In the genomic region with DNA sequence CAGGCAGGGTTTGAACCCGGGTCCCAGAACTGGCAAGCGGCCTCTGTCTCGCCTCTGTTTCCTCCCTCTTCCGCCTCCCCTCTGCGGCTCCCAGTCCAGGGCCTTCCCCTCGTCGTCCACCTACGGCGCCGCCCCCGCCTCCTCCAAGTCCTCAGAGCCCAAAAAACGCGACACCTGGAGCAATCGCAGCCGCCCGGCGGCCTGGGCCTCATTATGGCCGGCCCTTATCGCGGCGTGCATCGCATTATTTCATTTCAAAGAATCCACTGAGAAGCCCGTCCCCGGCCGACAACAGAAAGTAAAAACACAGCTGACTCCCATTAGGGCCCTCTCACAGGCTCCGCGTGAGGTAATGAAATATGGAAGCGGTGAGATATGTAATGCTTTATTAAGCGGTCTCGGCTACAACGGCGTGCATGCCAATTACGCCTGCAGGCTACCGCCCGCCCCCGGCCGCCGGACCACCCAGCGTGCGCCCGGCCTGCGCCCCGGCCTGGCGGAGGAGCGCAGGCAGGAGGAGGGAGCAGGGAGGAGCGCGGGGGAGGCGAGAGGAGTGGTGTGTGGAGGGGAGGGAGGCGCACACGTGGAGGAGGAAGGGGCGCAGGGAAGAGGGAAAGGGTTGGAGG, we compare ENCODE assay signal across 9 mouse cellular contexts. TPM values are rescaled to one million over a fixed set of nuclear protein-coding genes. Genes with fewer than 3 reads are reported as not detected.
DNase-seq lines count a peak whose midpoint lies in the region; ATAC-seq lines count a peak whose summit lies in the region.
"Had no signal": no experiment of that assay in that cellular context is flagged by ENCODE, and none has a peak within 500 bp of the region (broad histone marks: within the 10 kb centered on the region; RNA-seq: fewer than 3 reads in every experiment).

A gene (plus strand): TSS at position 156 of the 626 bp plus-strand sequence.

- intact Hi-C loops in left cerebral cortex, postnatal 4 days (cut with DNase I) = loop anchor here (10.0 kb wide), 1 partner anchor 147 kb away; no protein-coding TSS in a partner anchor

- H3K36me3 ChIP-seq in intestine, embryonic 15.5 days = no peaks in the 10 kb centered on the region
- H3K36me3 ChIP-seq in midbrain, embryonic 11.5 days (ENCODE audit: control insufficient read depth, insufficient read depth, low read length) = no peaks in the 10 kb centered on the region
- H3K36me3 ChIP-seq in stomach, embryonic 15.5 days = no peaks in the 10 kb centered on the region

- peak; percentile 13 to 32 for DNase-seq in adrenal gland, postnatal 4 days (ENCODE audit: low spot score in 2 of 2)
- peak; percentile 80 for DNase-seq in embryo, embryonic 11.5 days (ENCODE audit: low read depth, low spot score)
- DNase-seq in left cerebral cortex, postnatal 4 days = peak; percentile 43
- DNase-seq in midbrain, embryonic 11.5 days (ENCODE audit: low spot score, missing footprints) = peak; percentile 96
- no peak for DNase-seq in thymus, postnatal 36 days

- H3K9ac ChIP-seq in intestine, embryonic 15.5 days = peak within 1 kb of the TSS; percentile 18; the same call in 1 of the 2 replicates
- peak within 1 kb of the TSS; percentile 55 for H3K9ac ChIP-seq in midbrain, embryonic 11.5 days (ENCODE audit: low read length)
- H3K9ac ChIP-seq in stomach, embryonic 15.5 days = 0 out of 2 replicates have a peak within 1 kb of the TSS, but pooled peaks have one; percentile 29

- peak within 1 kb of the TSS; percentile 80 for H3K4me2 ChIP-seq in intestine, embryonic 15.5 days (replicated peaks)
- peak within 1 kb of the TSS; percentile 46 for H3K4me2 ChIP-seq in midbrain, embryonic 11.5 days
- peak within 1 kb of the TSS; percentile 76 for H3K4me2 ChIP-seq in stomach, embryonic 15.5 days

- WGBS in intestine, embryonic 15.5 days = 1% methylated on average over 51 of the region's 51 CpGs
- under 1% methylated on average over 51 of the region's 51 CpGs for WGBS in midbrain, embryonic 11.5 days
- 2% methylated on average over 51 of the region's 51 CpGs for WGBS in stomach, embryonic 15.5 days

- H3K4me3 ChIP-seq in intestine, embryonic 15.5 days (replicated peaks) = peak within 1 kb of the TSS; percentile 43
- H3K4me3 ChIP-seq in midbrain, embryonic 11.5 days (ENCODE audit: low read depth, low read length) = peak within 1 kb of the TSS; percentile 34
- peak within 1 kb of the TSS; percentile 48 for H3K4me3 ChIP-seq in stomach, embryonic 15.5 days (replicated peaks)
- H3K4me3 ChIP-seq: erythroblast, embryonic 14.5 days had no signal

- peak within 1 kb of the TSS; percentile 54; the same call in 1 of the 2 replicates for H3K27ac ChIP-seq in intestine, embryonic 15.5 days
- no peak within 1 kb of the TSS for H3K27ac ChIP-seq in midbrain, embryonic 11.5 days (ENCODE audit: low read depth, low read length)
- peak within 1 kb of the TSS; percentile 57; the same call in 1 of the 2 replicates for H3K27ac ChIP-seq in stomach, embryonic 15.5 days

- H3K9me3 ChIP-seq in intestine, embryonic 15.5 days = no peaks in the 10 kb centered on the region
- no peaks in the 10 kb centered on the region for H3K9me3 ChIP-seq in midbrain, embryonic 11.5 days (ENCODE audit: control insufficient read depth, low read length)
- no peaks in the 10 kb centered on the region for H3K9me3 ChIP-seq in stomach, embryonic 15.5 days

- ATAC-seq in granulocyte monocyte progenitor cell, adult 5-6 weeks (replicated peaks; ENCODE audit: poor library complexity, severe bottlenecking) = peak; percentile 76
- ATAC-seq in intestine, embryonic 15.5 days = peak; percentile 89
- ATAC-seq in midbrain, embryonic 11.5 days (ENCODE audit: low FRiP score) = peak; percentile 83
- ATAC-seq in stomach, embryonic 15.5 days (ENCODE audit: insufficient read depth, low FRiP score, low read depth) = peak; percentile 84

- H3K27me3 ChIP-seq in intestine, embryonic 15.5 days (replicated peaks) = peaks cover 8% of the 10 kb centered on the region; the same call in 1 of the 2 replicates
- peaks cover 15% of the 10 kb centered on the region for H3K27me3 ChIP-seq in midbrain, embryonic 11.5 days (ENCODE audit: control insufficient read depth, insufficient read depth, low read length)
- H3K27me3 ChIP-seq in stomach, embryonic 15.5 days (replicated peaks) = peaks cover 7% of the 10 kb centered on the region; the same call in 1 of the 2 replicates

- H3K4me1 ChIP-seq in intestine, embryonic 15.5 days (replicated peaks) = peaks cover 7% of the 10 kb centered on the region
- H3K4me1 ChIP-seq in midbrain, embryonic 11.5 days (ENCODE audit: control insufficient read depth, insufficient read depth, low read length) = peaks cover 16% of the 10 kb centered on the region
- H3K4me1 ChIP-seq in stomach, embryonic 15.5 days = 0 out of 2 replicates have a peak, but pooled peaks cover 14% of the 10 kb centered on the region

RNA-seq across cellular contexts. Expression of the gene that starts here (rescaled TPM):
- not detected for total RNA-seq in adrenal gland, postnatal 4 days (2021)
- total RNA-seq in granulocyte monocyte progenitor cell, adult 5-6 weeks (2014; fragmentation: Nextera tagmentation) = not detected in 2 replicates
- not detected in 2 replicates for total RNA-seq in granulocyte monocyte progenitor cell, adult 5-6 weeks (2017)
- polyA plus RNA-seq in intestine, embryonic 15.5 days (2015; fragmentation: Nextera tagmentation; extraction: Ambion mirVana) = not detected in 2 replicates
- total RNA-seq in left cerebral cortex, postnatal 4 days (2021) = not detected
- not detected in 2 replicates for polyA plus RNA-seq in midbrain, embryonic 11.5 days (2014; fragmentation: Nextera tagmentation; extraction: Ambion mirVana)
- not detected in 2 replicates for polyA plus RNA-seq in stomach, embryonic 15.5 days (2015; fragmentation: Nextera tagmentation; extraction: Ambion mirVana)
- polyA plus RNA-seq: erythroblast, embryonic 14.5 days had no signal

Comparison
In these comparisons a context has a peak if more than half of its experiments do, and no peak if none do; other contexts are left out.
1. Peak in DNase-seq in adrenal gland, postnatal 4 days; RNA of the gene not detected or under 1 TPM.
2. Peak in ATAC-seq in granulocyte monocyte progenitor cell, adult 5-6 weeks; RNA of the gene not detected or under 1 TPM.
3. Peak in ATAC-seq, H3K4me3 ChIP-seq, H3K27ac ChIP-seq, H3K9ac ChIP-seq and H3K4me2 ChIP-seq in intestine, embryonic 15.5 days; RNA of the gene not detected or under 1 TPM.
4. Peak in DNase-seq in left cerebral cortex, postnatal 4 days; RNA of the gene not detected or under 1 TPM.
5. Peak in DNase-seq, ATAC-seq, H3K4me3 ChIP-seq, H3K9ac ChIP-seq and H3K4me2 ChIP-seq in midbrain, embryonic 11.5 days; RNA of the gene not detected or under 1 TPM.
6. Peak in ATAC-seq, H3K4me3 ChIP-seq, H3K27ac ChIP-seq, H3K9ac ChIP-seq and H3K4me2 ChIP-seq in stomach, embryonic 15.5 days; RNA of the gene not detected or under 1 TPM.